Mouse (Mus musculus) T-helper 2 cell (primary cell): Measurements from ENCODE around the gene Olfr138.

ENCODE experiments used
- in situ Hi-C: fragments of 300-600 bp; cut with MboI, MseI; formaldehyde crosslinking; loops from one replicate; pipeline ENCODE4 v1.15.1; 2025; ENCODE audit warnings: high pct_unique_total_duplicates

The Olfr138 gene

DNA sequence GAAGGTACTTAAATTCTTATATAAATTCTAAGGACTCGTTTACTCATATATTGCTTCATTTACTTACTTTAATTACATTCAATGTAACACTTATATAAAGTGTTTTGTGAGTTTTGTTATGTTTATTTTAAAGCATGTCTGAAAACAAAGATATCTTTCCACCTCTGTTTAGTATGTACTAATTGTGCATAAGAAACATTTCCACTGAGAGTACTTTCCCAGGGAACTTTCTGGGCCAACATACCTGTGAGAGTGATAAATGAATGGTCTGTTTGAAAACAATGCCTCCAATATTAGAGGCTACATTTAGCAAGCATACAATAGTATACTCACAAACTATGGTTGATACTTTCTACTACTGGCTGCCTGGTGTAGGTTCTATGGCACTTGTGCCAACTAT is at the start of gene Olfr138:
TSS of gene Olfr138 (plus strand) at position 301 of the 400 bp plus-strand sequence.
- in situ Hi-C loops: no loop called here

DNA sequence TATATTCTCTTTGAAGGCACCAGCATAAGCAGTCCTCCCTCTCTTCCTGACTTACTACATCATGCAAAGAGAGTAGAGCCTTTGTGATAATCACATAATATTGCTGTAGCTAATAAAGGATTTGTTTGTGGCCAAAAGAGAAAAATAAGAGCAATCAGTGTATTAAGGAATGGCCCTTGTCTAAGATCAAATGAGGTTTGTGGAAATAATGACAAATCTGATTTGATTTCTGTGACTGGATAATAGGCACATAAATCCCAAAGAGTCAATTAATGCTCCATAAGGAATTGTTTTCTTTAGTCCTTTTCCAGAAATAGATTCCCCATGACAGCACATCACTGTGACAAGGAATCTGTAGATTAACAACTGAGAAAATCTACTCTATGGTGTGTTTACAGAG is 46.6 kb downstream of the Olfr138 start, which contains the start of gene Olfr137:
TSS of gene Olfr137 (minus strand) at position 101 of the 400 bp plus-strand sequence.
- in situ Hi-C loops: no loop called here
